Mouse (Mus musculus): ENCODE data around the gene Nolc1. TPM values are rescaled to one million over a fixed set of nuclear protein-coding genes. Genes with fewer than 3 reads are reported as not detected.

The Nolc1 gene
- polyA plus RNA-seq, 1 experiment from 2014 or later, result 53.8 TPM

- no peak overlapping the region for H3K27ac ChIP-seq (ENCODE audit: low read length)
- H3K4me1 ChIP-seq (ENCODE audit: control insufficient read depth, insufficient read depth, low read length), result peaks cover 17% of the 10 kb centered on the region
- H3K4me2 ChIP-seq (ENCODE audit: low read depth, low read length), result no peak overlapping the region
- no peaks in the 10 kb centered on the region for H3K36me3 ChIP-seq (ENCODE audit: control insufficient read depth, insufficient read depth)
- ATAC-seq (replicated peaks; ENCODE audit: extremely low read depth, insufficient read depth, low FRiP score), result no peak
- H3K9me3 ChIP-seq (replicated peaks; ENCODE audit: control insufficient read depth, low read length), result no peaks in the 10 kb centered on the region
- H3K27me3 ChIP-seq (ENCODE audit: control insufficient read depth, insufficient read depth, low read length), result no peaks in the 10 kb centered on the region
- H3K4me3 ChIP-seq (ENCODE audit: low read length), result no peak overlapping the region
- H3K9ac ChIP-seq (ENCODE audit: low read length), result no peak overlapping the region
- WGBS, result 65% methylated on average over 4 of the region's 4 CpGs
Measured at GRCm38 (mm10) chr19:46049129-46049528, 26.5 kb upstream of the Nolc1 start.

GRCm38 (mm10) chr19:46050462-46050861, 25.2 kb upstream of the Nolc1 start:
- H3K36me3 ChIP-seq (ENCODE audit: control insufficient read depth, insufficient read depth), result no peaks in the 10 kb centered on the region
- no peaks in the 10 kb centered on the region for H3K9me3 ChIP-seq (replicated peaks; ENCODE audit: control insufficient read depth, low read length)
- H3K9ac ChIP-seq (ENCODE audit: low read length), result no peak overlapping the region
- no peak overlapping the region for H3K4me2 ChIP-seq (ENCODE audit: low read depth, low read length)
- no peaks in the 10 kb centered on the region for H3K27me3 ChIP-seq (ENCODE audit: control insufficient read depth, insufficient read depth, low read length)
- 65% methylated on average over 2 of the region's 2 CpGs for WGBS
- no peak for ATAC-seq (replicated peaks; ENCODE audit: extremely low read depth, insufficient read depth, low FRiP score)
- H3K27ac ChIP-seq (ENCODE audit: low read length), result no peak overlapping the region
- H3K4me1 ChIP-seq (ENCODE audit: control insufficient read depth, insufficient read depth, low read length), result peaks cover 17% of the 10 kb centered on the region
- H3K4me3 ChIP-seq (ENCODE audit: low read length), result no peak overlapping the region

- H3K4me3 ChIP-seq (ENCODE audit: low read length), result peak overlapping the region; percentile 80
- peak overlapping the region; percentile 68 for H3K27ac ChIP-seq (ENCODE audit: low read length)
- no peaks in the 10 kb centered on the region for H3K9me3 ChIP-seq (replicated peaks; ENCODE audit: control insufficient read depth, low read length)
- no peaks in the 10 kb centered on the region for H3K36me3 ChIP-seq (ENCODE audit: control insufficient read depth, insufficient read depth)
- ATAC-seq (replicated peaks; ENCODE audit: extremely low read depth, insufficient read depth, low FRiP score), result peak; percentile 74
- WGBS, result 1% methylated on average over 11 of the region's 11 CpGs
- no peaks in the 10 kb centered on the region for H3K27me3 ChIP-seq (ENCODE audit: control insufficient read depth, insufficient read depth, low read length)
- peaks cover 12% of the 10 kb centered on the region for H3K4me1 ChIP-seq (ENCODE audit: control insufficient read depth, insufficient read depth, low read length)
- H3K9ac ChIP-seq (ENCODE audit: low read length), result peak overlapping the region; percentile 61
- peak overlapping the region; percentile 56 for H3K4me2 ChIP-seq (ENCODE audit: low read depth, low read length)
Measured at GRCm38 (mm10) chr19:46055752-46056387, 19.8 kb upstream of the Nolc1 start.

GRCm38 (mm10) chr19:46056388-46056946, 19.2 kb upstream of the Nolc1 start:
- peak overlapping the region; percentile 80 for H3K4me3 ChIP-seq (ENCODE audit: low read length)
- no peaks in the 10 kb centered on the region for H3K9me3 ChIP-seq (replicated peaks; ENCODE audit: control insufficient read depth, low read length)
- peak overlapping the region; percentile 85 for H3K9ac ChIP-seq (ENCODE audit: low read length)
- H3K4me1 ChIP-seq (ENCODE audit: control insufficient read depth, insufficient read depth, low read length), result peaks cover 12% of the 10 kb centered on the region
- peak overlapping the region; percentile 90 for H3K27ac ChIP-seq (ENCODE audit: low read length)
- WGBS, result under 1% methylated on average over 52 of the region's 52 CpGs
- no peaks in the 10 kb centered on the region for H3K27me3 ChIP-seq (ENCODE audit: control insufficient read depth, insufficient read depth, low read length)
- peak overlapping the region; percentile 95 for H3K4me2 ChIP-seq (ENCODE audit: low read depth, low read length)
- no peaks in the 10 kb centered on the region for H3K36me3 ChIP-seq (ENCODE audit: control insufficient read depth, insufficient read depth)
- ATAC-seq (replicated peaks; ENCODE audit: extremely low read depth, insufficient read depth, low FRiP score), result peak; percentile 92

- peaks cover 12% of the 10 kb centered on the region for H3K4me1 ChIP-seq (ENCODE audit: control insufficient read depth, insufficient read depth, low read length)
- H3K4me3 ChIP-seq (ENCODE audit: low read length), result peak overlapping the region; percentile 80
- H3K27ac ChIP-seq (ENCODE audit: low read length), result peak overlapping the region; percentile 90
- under 1% methylated on average over 41 of the region's 42 CpGs for WGBS
- no peaks in the 10 kb centered on the region for H3K9me3 ChIP-seq (replicated peaks; ENCODE audit: control insufficient read depth, low read length)
- peaks cover 5% of the 10 kb centered on the region for H3K36me3 ChIP-seq (ENCODE audit: control insufficient read depth, insufficient read depth)
- H3K9ac ChIP-seq (ENCODE audit: low read length), result peak overlapping the region; percentile 85
- H3K4me2 ChIP-seq (ENCODE audit: low read depth, low read length), result peak overlapping the region; percentile 95
- H3K27me3 ChIP-seq (ENCODE audit: control insufficient read depth, insufficient read depth, low read length), result no peaks in the 10 kb centered on the region
- ATAC-seq (replicated peaks; ENCODE audit: extremely low read depth, insufficient read depth, low FRiP score), result peak; percentile 69
Measured at GRCm38 (mm10) chr19:46056947-46057607, 18.6 kb upstream of the Nolc1 start.

GRCm38 (mm10) chr19:46058466-46058865, 17.2 kb upstream of the Nolc1 start:
- Histone ChIP-seq H3K36me3 (ENCODE audit: control insufficient read depth, insufficient read depth) (peaks cover 18% of the 10 kb centered on the region), H3K4me3 (ENCODE audit: low read length) (no peak overlapping the region), H3K4me2 (ENCODE audit: low read depth, low read length) (peak overlapping the region; percentile 95; the same call in 1 of the 2 replicates), H3K9me3 (replicated peaks; ENCODE audit: control insufficient read depth, low read length) (no peaks in the 10 kb centered on the region), H3K27ac (ENCODE audit: low read length) (no peak overlapping the region), H3K27me3 (ENCODE audit: control insufficient read depth, insufficient read depth, low read length) (no peaks in the 10 kb centered on the region), H3K9ac (ENCODE audit: low read length) (no peak overlapping the region), H3K4me1 (ENCODE audit: control insufficient read depth, insufficient read depth, low read length) (peaks cover 12% of the 10 kb centered on the region)
- WGBS, result 93% methylated on average over 7 of the region's 7 CpGs
- no peak for ATAC-seq (replicated peaks; ENCODE audit: extremely low read depth, insufficient read depth, low FRiP score)

GRCm38 (mm10) chr19:46060845-46061244, 14.8 kb upstream of the Nolc1 start:
- no peak for ATAC-seq (replicated peaks; ENCODE audit: extremely low read depth, insufficient read depth, low FRiP score)

GRCm38 (mm10) chr19:46068054-46068453, 7.6 kb upstream of the Nolc1 start:
- H3K4me2 ChIP-seq (ENCODE audit: low read depth, low read length), result no peak overlapping the region
- no peak overlapping the region for H3K9ac ChIP-seq (ENCODE audit: low read length)
- no peaks in the 10 kb centered on the region for H3K4me1 ChIP-seq (ENCODE audit: control insufficient read depth, insufficient read depth, low read length)
- H3K27ac ChIP-seq (ENCODE audit: low read length), result no peak overlapping the region
- peaks cover 79% of the 10 kb centered on the region for H3K36me3 ChIP-seq (ENCODE audit: control insufficient read depth, insufficient read depth)
- ATAC-seq (replicated peaks; ENCODE audit: extremely low read depth, insufficient read depth, low FRiP score), result no peak
- no peak overlapping the region for H3K4me3 ChIP-seq (ENCODE audit: low read length)
- WGBS, result 78% methylated on average over 10 of the region's 10 CpGs
- no peaks in the 10 kb centered on the region for H3K9me3 ChIP-seq (replicated peaks; ENCODE audit: control insufficient read depth, low read length)
- no peaks in the 10 kb centered on the region for H3K27me3 ChIP-seq (ENCODE audit: control insufficient read depth, insufficient read depth, low read length)

More at GRCm38 (mm10) chr19:46060845-46061244, 14.8 kb upstream of the Nolc1 start:
- Histone ChIP-seq H3K4me1 (ENCODE audit: control insufficient read depth, insufficient read depth, low read length) (peaks cover 12% of the 10 kb centered on the region), H3K36me3 (ENCODE audit: control insufficient read depth, insufficient read depth) (peaks cover 42% of the 10 kb centered on the region), H3K27me3 (ENCODE audit: control insufficient read depth, insufficient read depth, low read length) (no peaks in the 10 kb centered on the region), H3K9ac (ENCODE audit: low read length) (no peak overlapping the region), H3K4me2 (ENCODE audit: low read depth, low read length) (no peak overlapping the region), H3K9me3 (replicated peaks; ENCODE audit: control insufficient read depth, low read length) (no peaks in the 10 kb centered on the region), H3K4me3 (ENCODE audit: low read length) (no peak overlapping the region), H3K27ac (ENCODE audit: low read length) (no peak overlapping the region)
- 52% methylated on average over 6 of the region's 6 CpGs for WGBS

GRCm38 (mm10) chr19:46073285-46073684, 2.4 kb upstream of the Nolc1 start:
- no peak overlapping the region for H3K4me2 ChIP-seq (ENCODE audit: low read depth, low read length)
- 88% methylated on average over 7 of the region's 7 CpGs for WGBS
- peaks cover 39% of the 10 kb centered on the region for H3K36me3 ChIP-seq (ENCODE audit: control insufficient read depth, insufficient read depth)
- peaks cover 11% of the 10 kb centered on the region for H3K4me1 ChIP-seq (ENCODE audit: control insufficient read depth, insufficient read depth, low read length)
- H3K27me3 ChIP-seq (ENCODE audit: control insufficient read depth, insufficient read depth, low read length), result no peaks in the 10 kb centered on the region
- H3K4me3 ChIP-seq (ENCODE audit: low read length), result no peak overlapping the region
- H3K9ac ChIP-seq (ENCODE audit: low read length), result no peak overlapping the region
- H3K27ac ChIP-seq (ENCODE audit: low read length), result no peak overlapping the region
- no peaks in the 10 kb centered on the region for H3K9me3 ChIP-seq (replicated peaks; ENCODE audit: control insufficient read depth, low read length)
- ATAC-seq (replicated peaks; ENCODE audit: extremely low read depth, insufficient read depth, low FRiP score), result no peak

Measured in heart, embryonic 16.5 days (tissue).